Mouse (Mus musculus) forebrain, postnatal 0 days (tissue): ENCODE results near the gene Ethe1. TPM values are rescaled to one million over a fixed set of nuclear protein-coding genes. Genes with fewer than 3 reads are reported as not detected.
A peak's percentile ranks its signal among the peaks of the same experiment; 100 is the strongest.

Source experiments
- ATAC-seq: fragments of 200-750 bp; cut with Nextera tagmentation; 2 replicates; pipeline ENCODE4 v1.8.0; 2017; ENCODE audit warnings: mild to moderate bottlenecking, moderate library complexity
- DNase-seq: peaks from one replicate; pipeline ENCODE4 v3.0.0-alpha.2; 2015
- H3K27ac ChIP-seq: fragments of 300-500 bp; sonication (generic); 2 replicates; pipeline ENCODE4 v1.5.1; 2014; ENCODE audit warnings: low read depth, mild to moderate bottlenecking, antibody characterized with exemption, low read length, moderate library complexity, mixed read lengths
- H3K27me3 ChIP-seq: fragments of 300-500 bp; sonication (generic); 2 replicates; pipeline ENCODE4 v1.6.1; 2014; ENCODE audit warnings: mild to moderate bottlenecking, low read length, mixed read lengths; ENCODE audit not compliant: insufficient read depth
- H3K36me3 ChIP-seq: fragments of 300-500 bp; sonication (generic); 2 replicates; pipeline ENCODE4 v1.6.1; 2014; ENCODE audit warnings: mild to moderate bottlenecking, moderate library complexity; ENCODE audit not compliant: insufficient read depth
- H3K4me1 ChIP-seq: fragments of 300-500 bp; sonication (generic); 2 replicates; pipeline ENCODE4 v1.6.1; 2014; ENCODE audit warnings: antibody characterized with exemption; ENCODE audit not compliant: insufficient read depth
- H3K4me2 ChIP-seq: fragments of 300-500 bp; sonication (generic); 2 replicates; pipeline ENCODE4 v1.6.1; 2014; ENCODE audit warnings: low read depth, mild to moderate bottlenecking, moderate library complexity
- H3K4me3 ChIP-seq: fragments of 300-500 bp; sonication (generic); 2 replicates; pipeline ENCODE4 v1.5.1; 2014; ENCODE audit warnings: low read depth, low read length, mixed read lengths
- H3K9ac ChIP-seq: fragments of 300-500 bp; sonication (generic); 2 replicates; pipeline ENCODE4 v1.6.1; 2014; ENCODE audit warnings: mild to moderate bottlenecking
- H3K9me3 ChIP-seq: fragments of 300-500 bp; sonication (generic); 2 replicates; pipeline ENCODE4 v1.6.1; 2016; ENCODE audit warnings: low read length
- CTCF ChIP-seq: sonication (generic); IDR thresholded peaks from 2 replicates; pipeline ENCODE4 v1.5.1; 2016; ENCODE audit warnings: antibody characterized with exemption, control low read depth, low read depth
- WGBS: fragments of 180-500 bp; shearing (Covaris S2); extraction: QIAGEN DNeasy Blood & Tissue Kit; methylation state at CpG from one replicate; pipeline ENCODE4 v1.1.7; 2014; 5-methylcytosine and 5-hydroxymethylcytosine counted together
- polyA plus RNA-seq: library from polyadenylated mRNA; unstranded; fragments of >200 nt; fragmentation: Nextera tagmentation; extraction: Ambion mirVana; gene quantifications from 2 replicates; pipeline ENCODE4 v1.2.1, GENCODE M21; 2015
- total RNA-seq: library from RNA; depleted of rRNA; stranded (reverse); fragments of >200 nt; gene quantifications from 2 replicates; pipeline ENCODE4 v1.2.3, GENCODE M21; 2014; rRNA removed

Gene Ethe1
- total and polyA plus RNA-seq, 2 experiments from 2014 or later, result 24.3 to 25.8 TPM

- Histone ChIP-seq H3K4me1 (no peaks in the 10 kb centered on the region), H3K27me3 (peaks cover 3% of the 10 kb centered on the region; the same call in 1 of the 2 replicates), H3K27ac (no peak overlapping the region), H3K4me2 (no peak overlapping the region), H3K9me3 (no peaks in the 10 kb centered on the region), H3K9ac (no peak overlapping the region), H3K4me3 (no peak overlapping the region), H3K36me3 (no peaks in the 10 kb centered on the region)
- DNase-seq (no peak), ATAC-seq (no peak)
- TF ChIP-seq CTCF, result no peak
- 76% methylated on average over 7 of the region's 7 CpGs for WGBS
Measured at GRCm38 (mm10) chr7:24646486-24646885, 59.1 kb downstream of the Ethe1 start.

- peak; percentile 75 for TF ChIP-seq CTCF
- Histone ChIP-seq H3K36me3 (no peaks in the 10 kb centered on the region), H3K4me1 (no peaks in the 10 kb centered on the region), H3K4me2 (no peak overlapping the region), H3K27ac (no peak overlapping the region), H3K9ac (no peak overlapping the region), H3K4me3 (no peak overlapping the region), H3K27me3 (no peaks in the 10 kb centered on the region), H3K9me3 (no peaks in the 10 kb centered on the region)
- ATAC-seq (no peak), DNase-seq (peak; percentile 31)
- WGBS, result 23% methylated on average over 7 of the region's 7 CpGs
Measured at GRCm38 (mm10) chr7:24653681-24654080, 66.3 kb downstream of the Ethe1 start.

Other genes with a start within 250 kb of the Ethe1 start
- gene Lypd5, start 238.3 kb upstream of the Ethe1 start, total RNA-seq, result not detected in 2 replicates
- not detected in 2 replicates for gene Lypd5, start 238.3 kb upstream of the Ethe1 start, polyA plus RNA-seq
- 1.2 and 1.5 TPM in 2 replicates for gene Kcnn4, start 217.3 kb upstream of the Ethe1 start, total RNA-seq
- gene Kcnn4, start 217.3 kb upstream of the Ethe1 start, polyA plus RNA-seq, result 0.88 and 1.1 TPM in 2 replicates
- gene Smg9, start 187.9 kb upstream of the Ethe1 start, total RNA-seq, result 23.9 and 31.8 TPM in 2 replicates
- 25.2 and 28.5 TPM in 2 replicates for gene Smg9, start 187.9 kb upstream of the Ethe1 start, polyA plus RNA-seq
- gene Irgc1, start 135.2 kb upstream of the Ethe1 start, total RNA-seq, result not detected in 2 replicates
- not detected in 2 replicates for gene Irgc1, start 135.2 kb upstream of the Ethe1 start, polyA plus RNA-seq
- 0.85 and 1.3 TPM in 2 replicates for gene Plaur, start 125.1 kb upstream of the Ethe1 start, total RNA-seq
- 1.2 and 1.3 TPM in 2 replicates for gene Plaur, start 125.1 kb upstream of the Ethe1 start, polyA plus RNA-seq
- 412 and 434 TPM in 2 replicates for gene Cadm4, start 105.5 kb upstream of the Ethe1 start, total RNA-seq
- 102 and 107 TPM in 2 replicates for gene Cadm4, start 105.5 kb upstream of the Ethe1 start, polyA plus RNA-seq
- 196 and 242 TPM in 2 replicates for gene Zfp428, start 80.5 kb upstream of the Ethe1 start, total RNA-seq
- gene Zfp428, start 80.5 kb upstream of the Ethe1 start, polyA plus RNA-seq, result 258 and 279 TPM in 2 replicates
- gene AC161166.1, start 75.1 kb upstream of the Ethe1 start, total RNA-seq, result not detected in 2 replicates
- gene AC161166.1, start 75.1 kb upstream of the Ethe1 start, polyA plus RNA-seq, result 0.13 and 0.31 TPM in 2 replicates
- gene Irgq, start 56.9 kb upstream of the Ethe1 start, total RNA-seq, result 103 and 119 TPM in 2 replicates
- 20.8 and 26.8 TPM in 2 replicates for gene Irgq, start 56.9 kb upstream of the Ethe1 start, polyA plus RNA-seq
- gene Pinlyp, start 41.4 kb upstream of the Ethe1 start, total RNA-seq, result 0.31 and 0.43 TPM in 2 replicates
- not detected in 2 replicates for gene Pinlyp, start 41.4 kb upstream of the Ethe1 start, polyA plus RNA-seq
- gene Xrcc1, start 41.3 kb upstream of the Ethe1 start, total RNA-seq, result 41.1 and 49.8 TPM in 2 replicates
- gene Xrcc1, start 41.3 kb upstream of the Ethe1 start, polyA plus RNA-seq, result 42.1 and 48.6 TPM in 2 replicates
- gene Zfp575, start 98 bp downstream of the Ethe1 start, total RNA-seq, result 0.38 and 1.2 TPM in 2 replicates
- gene Zfp575, start 98 bp downstream of the Ethe1 start, polyA plus RNA-seq, result 19.4 and 24.8 TPM in 2 replicates
- 0.15 TPM in 1 of 2 replicates, not detected in the other for gene Phldb3, start 23.2 kb downstream of the Ethe1 start, total RNA-seq
- gene Phldb3, start 23.2 kb downstream of the Ethe1 start, polyA plus RNA-seq, result not detected in 2 replicates
- gene Lypd3, start 49.0 kb downstream of the Ethe1 start, total RNA-seq, result 0.23 and 0.33 TPM in 2 replicates
- 0.67 and 1.3 TPM in 2 replicates for gene Lypd3, start 49.0 kb downstream of the Ethe1 start, polyA plus RNA-seq
- not detected in 2 replicates for gene Tex101, start 89.1 kb downstream of the Ethe1 start, total RNA-seq
- not detected in 2 replicates for gene Tex101, start 89.1 kb downstream of the Ethe1 start, polyA plus RNA-seq
- gene BC049730, start 121.7 kb downstream of the Ethe1 start, total RNA-seq, result not detected in 2 replicates
- gene BC049730, start 121.7 kb downstream of the Ethe1 start, polyA plus RNA-seq, result not detected in 2 replicates
- gene Gm4763, start 139.4 kb downstream of the Ethe1 start, total RNA-seq, result not detected in 2 replicates
- gene Gm4763, start 139.4 kb downstream of the Ethe1 start, polyA plus RNA-seq, result not detected in 2 replicates
- 0.48 TPM in 1 of 2 replicates, not detected in the other for gene Cd177, start 172.8 kb downstream of the Ethe1 start, total RNA-seq
- 0.27 and 0.28 TPM in 2 replicates for gene Cd177, start 172.8 kb downstream of the Ethe1 start, polyA plus RNA-seq
- 0.57 TPM in 1 of 2 replicates, not detected in the other for gene Ceacam10, start 189.7 kb downstream of the Ethe1 start, total RNA-seq
- gene Ceacam10, start 189.7 kb downstream of the Ethe1 start, polyA plus RNA-seq, result 0.14 TPM in 1 of 2 replicates, not detected in the other